Mouse (Mus musculus): ENCODE data around the gene Ift43.

The Ift43 gene

GRCm38 (mm10) chr12:86082481-86083012 lies at the start of gene Ift43:
Gene Ift43, plus strand, starts transcription at chr12:86082541.
- peak; percentile 88 to 94 for DNase-seq

DNA sequence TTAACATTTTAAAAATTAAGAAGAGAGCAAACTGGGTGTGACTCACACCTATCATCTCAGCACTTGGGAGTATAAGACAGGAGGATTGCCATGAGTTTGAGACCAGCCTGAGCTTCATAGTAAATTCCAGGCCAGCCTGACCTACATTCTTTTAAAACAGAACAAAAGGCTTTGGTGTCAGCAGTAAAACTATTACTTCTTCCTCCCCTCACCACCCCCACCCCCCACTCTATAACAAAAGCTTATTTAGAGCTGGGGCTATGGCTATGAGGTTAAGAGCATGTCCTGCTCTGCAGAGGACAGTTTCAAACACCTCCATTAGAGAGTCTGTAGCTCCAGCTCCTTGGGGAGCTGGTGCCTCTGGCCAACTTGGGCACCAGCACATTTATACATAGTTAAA lies 46.8 kb upstream of the Ift43 start:
- DNase-seq, result no peak

GRCm38 (mm10) chr12:86036368-86037166 lies 45.8 kb upstream of the Ift43 start:
- no peak for DNase-seq

GRCm38 (mm10) chr12:86037235-86037921 lies 45.0 kb upstream of the Ift43 start:
- no peak for DNase-seq

DNA sequence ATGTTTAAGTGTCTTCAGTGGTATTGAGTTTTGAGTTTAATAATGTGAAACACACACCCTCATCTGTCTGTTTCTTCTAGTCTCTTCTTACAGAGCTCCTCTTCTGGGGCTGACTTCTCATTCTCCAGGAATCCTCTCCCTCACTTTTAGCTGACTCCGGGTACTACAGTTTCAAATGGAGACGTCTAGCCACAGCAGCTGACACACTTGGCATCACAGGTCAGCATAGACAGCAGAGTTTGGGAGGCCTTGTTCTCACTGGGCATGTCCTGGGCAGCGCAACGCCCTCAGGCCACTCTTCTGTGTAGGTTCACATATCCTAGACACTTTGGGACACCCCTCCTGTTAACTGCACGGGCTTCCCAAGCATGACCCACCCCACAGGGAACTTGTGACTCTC lies 43.3 kb upstream of the Ift43 start:
- no peak for DNase-seq

DNA sequence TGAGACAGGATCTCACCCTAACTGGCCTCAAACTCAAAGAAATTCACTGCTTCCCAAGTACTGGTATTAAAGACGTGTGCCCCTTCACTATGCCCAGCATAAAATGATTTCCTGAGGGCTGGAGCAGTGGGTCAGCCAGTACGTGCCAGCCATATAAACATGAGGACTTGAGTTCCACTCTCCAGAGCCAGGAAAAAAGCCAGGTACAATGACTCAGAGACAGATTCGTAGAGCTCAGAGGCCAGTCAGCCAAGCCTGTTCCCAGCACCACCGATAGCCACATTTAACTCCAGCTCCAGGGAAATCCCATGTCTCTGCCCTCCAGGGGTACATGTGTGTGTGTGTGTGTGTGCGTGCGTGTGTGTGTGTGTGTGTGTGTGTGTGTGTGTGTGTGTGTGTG lies 42.6 kb upstream of the Ift43 start:
- DNase-seq, result no peak

DNA sequence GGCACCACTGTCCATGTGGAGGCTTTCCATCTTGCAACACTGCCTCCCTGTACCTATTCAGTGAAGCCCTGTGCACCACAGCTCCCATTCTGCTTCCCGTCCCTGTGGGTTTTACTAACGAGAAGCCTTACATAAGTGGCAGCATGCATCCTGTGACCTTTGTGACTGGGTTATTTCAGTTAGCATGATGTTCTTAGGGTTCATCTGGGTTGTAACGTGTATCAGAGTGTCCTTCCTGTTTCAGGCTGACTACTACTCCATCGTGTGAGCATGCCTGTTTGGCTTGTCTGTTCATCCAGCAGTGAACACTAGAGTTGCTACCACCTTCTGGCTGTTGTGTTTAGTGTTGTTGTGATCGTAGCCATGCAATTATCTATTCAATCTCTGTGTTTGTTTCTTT lies 36.2 kb upstream of the Ift43 start:
- no peak for DNase-seq

- DNase-seq, result no peak
These were observed 35.6 kb upstream of the Ift43 start for GRCm38 (mm10) chr12:86046776-86047175.

DNA sequence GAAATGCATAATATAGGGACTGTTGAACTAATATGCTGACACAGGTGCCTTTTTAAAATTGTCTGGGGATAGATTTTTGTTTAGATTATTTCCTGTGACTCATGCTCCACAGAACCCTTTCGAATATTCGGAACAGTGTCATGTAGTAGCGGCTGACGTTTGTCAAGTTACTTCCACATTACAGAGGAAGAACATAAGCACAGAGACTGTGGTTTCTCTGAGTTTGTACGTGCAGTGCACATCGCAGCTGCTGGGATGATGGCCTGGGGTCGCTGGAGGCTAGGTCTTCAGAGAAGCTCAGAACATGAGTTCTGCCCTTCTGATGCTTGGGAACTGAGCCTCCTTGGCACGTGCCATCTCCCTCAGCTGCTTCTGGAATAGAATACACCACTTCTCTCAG lies 35.0 kb upstream of the Ift43 start:
- no peak for DNase-seq

GRCm38 (mm10) chr12:86049813-86050212 lies 32.5 kb upstream of the Ift43 start:
- no peak for DNase-seq

DNA sequence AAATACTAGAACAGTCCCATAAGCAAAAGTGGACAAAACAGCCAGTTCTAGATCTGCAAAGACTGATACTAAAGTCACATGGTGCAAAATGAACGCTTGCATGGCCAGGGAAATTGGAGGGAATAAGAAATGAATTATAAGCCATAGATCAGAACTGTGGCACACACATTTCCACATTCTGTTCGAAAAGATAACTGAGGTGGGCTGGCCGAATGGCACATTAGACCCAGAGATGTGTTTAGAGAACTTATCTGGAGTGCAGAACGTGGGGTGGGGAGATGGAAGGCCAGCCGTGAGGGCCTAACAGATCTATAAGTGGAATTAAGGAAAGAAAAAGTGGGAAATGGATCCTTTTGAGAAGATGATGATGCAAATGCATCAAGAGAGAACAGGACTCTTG lies 30.9 kb upstream of the Ift43 start:
- DNase-seq, result no peak

GRCm38 (mm10) chr12:86055306-86055705 lies 27.0 kb upstream of the Ift43 start:
- no peak for DNase-seq

GRCm38 (mm10) chr12:86056976-86057375 lies 25.4 kb upstream of the Ift43 start:
- no peak for DNase-seq

DNA sequence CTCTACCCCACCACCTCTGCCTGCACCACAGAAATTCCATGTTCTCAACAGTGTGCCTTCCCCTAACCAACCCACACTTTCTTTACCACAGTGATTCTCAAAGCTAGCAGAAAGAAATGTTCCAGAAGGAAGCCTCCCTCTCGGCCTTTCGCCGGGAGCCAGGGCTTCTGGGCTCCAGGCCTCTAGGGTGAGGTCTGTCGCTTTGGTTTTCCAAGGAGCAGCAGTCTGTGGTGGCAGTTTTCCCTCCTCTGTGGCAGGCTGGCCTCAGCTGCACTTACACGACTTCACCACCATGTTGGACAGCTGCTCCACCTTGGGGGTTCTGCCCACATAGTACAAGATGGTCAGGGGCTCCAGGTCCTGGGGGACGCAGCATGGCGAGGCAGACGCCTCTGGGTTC lies 24.8 kb upstream of the Ift43 start:
- DNase-seq, result no peak

GRCm38 (mm10) chr12:86059341-86059740 lies 23.0 kb upstream of the Ift43 start:
- DNase-seq, result no peak

- no peak for DNase-seq
These were observed 17.5 kb upstream of the Ift43 start for GRCm38 (mm10) chr12:86064796-86065195.

DNA sequence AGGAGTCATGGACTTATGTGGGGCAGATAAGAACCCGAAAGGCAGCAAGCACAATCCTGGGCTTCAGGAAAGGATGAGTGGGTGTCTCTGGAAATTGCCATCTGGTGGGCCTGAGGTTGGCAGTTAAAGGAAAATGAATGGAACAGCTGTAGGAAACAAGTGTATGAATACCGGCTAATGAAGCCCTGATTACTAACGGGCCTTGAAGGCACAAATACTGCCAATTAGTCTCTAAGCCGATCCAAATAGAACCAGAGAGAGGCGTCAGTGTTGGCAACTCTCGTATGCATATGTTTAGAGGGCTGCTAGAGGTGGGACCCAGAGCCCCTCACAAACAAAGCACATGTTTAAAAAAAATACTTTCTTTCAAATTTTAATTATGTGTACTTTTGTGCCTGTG lies 10.9 kb upstream of the Ift43 start:
- DNase-seq, result no peak

GRCm38 (mm10) chr12:86074681-86075080 lies 7.7 kb upstream of the Ift43 start:
- no peak for DNase-seq

DNA sequence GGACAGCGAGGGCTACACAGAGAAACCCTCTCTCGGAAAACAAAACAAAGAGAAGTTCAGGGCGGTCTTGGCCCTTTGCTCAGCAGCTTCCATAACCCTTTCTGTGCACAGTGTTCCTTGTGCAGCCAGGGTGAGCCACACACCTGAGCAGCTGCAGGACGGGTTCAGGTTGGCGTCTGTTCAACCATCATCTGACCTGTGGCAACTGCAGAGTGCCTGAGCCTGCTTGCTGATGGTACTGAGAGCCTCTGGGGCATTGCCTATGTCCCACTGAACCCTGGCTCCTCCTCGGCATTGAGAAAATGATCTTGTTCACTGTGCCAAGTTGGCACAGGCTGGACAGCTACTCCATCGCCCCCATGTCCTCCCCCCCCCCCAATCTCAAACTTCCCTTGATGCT lies 7.0 kb upstream of the Ift43 start:
- no peak for DNase-seq

DNA sequence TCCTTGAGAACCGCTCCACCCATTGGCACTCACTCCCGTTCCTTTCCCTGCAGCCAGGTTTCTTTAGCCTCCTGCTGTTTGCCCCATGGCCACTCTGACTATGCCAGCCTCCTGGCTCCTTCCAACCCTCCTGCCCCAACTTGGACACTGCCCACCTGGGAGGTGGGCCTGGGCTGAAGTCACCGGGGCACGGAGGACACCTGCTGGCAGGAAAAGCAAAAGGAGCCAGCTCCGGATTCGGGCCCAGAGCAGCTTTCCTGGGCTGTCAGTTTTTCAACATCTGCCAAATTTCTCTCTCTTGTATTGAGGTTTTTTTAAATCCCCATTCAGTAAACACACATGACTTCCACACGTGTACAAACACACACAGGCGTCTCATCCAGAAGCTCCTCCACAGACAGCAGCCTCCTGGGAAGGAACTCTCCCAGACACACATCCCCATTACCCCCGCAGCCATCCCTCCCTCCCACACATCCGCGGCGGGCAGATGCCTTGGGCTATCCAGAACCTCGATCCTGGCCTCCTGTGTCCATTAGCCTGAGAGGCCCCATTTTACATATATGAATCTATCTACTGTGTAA lies 5.9 kb upstream of the Ift43 start:
- peak; percentile 29 to 63 for DNase-seq

DNA sequence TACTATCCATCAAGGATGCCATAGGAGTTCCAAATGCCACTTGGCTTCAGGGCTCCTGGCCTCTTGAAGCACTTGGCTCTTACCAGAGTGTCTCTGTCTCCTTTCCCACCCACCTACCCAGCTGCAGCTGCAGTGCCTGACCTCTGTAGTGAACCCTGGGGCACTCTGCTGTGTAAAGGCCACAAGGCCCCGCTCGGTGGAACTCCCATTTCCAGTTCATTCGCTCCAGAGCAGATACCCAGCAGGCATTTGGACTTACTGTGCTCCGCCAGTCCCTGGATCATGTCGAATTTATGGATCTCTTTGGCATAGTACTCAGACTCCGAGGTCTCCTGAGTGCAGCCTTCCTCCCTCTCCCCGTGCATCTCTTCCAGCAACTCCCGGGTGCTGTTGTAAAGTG lies 5.0 kb upstream of the Ift43 start:
- DNase-seq, result no peak

DNA sequence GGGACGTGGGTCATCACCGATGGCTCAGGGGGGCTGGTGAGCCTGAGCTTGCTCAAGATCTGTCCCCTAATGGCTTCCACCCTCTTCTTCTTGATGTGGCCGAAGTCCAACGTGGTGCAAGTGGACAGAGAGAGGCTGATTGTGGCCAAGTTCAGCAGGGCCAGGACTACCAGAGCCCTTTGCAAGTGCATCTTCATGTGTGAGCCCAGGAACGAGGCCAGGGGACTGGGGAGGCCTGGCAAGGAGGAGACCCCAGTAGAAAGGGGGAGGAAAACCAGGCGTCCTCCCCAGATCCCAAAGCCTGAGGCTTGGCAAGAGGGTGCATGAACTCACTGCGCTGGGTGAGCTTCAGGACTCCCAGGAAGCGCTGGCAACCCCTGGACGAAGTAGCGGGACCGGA lies 4.6 kb upstream of the Ift43 start:
- no peak for DNase-seq

- DNase-seq, result no peak
These were observed 4.2 kb upstream of the Ift43 start for GRCm38 (mm10) chr12:86078176-86078552.
